Mouse (Mus musculus) MN1 (cell line): Measurements from ENCODE around the gene Snrpd2.
A peak's percentile ranks its signal among the peaks of the same experiment; 100 is the strongest.

ENCODE experiments used
- DNase-seq: peaks from one replicate; pipeline ENCODE4 v3.0.0-alpha.2; 2016; ENCODE audit warnings: low spot score

Snrpd2 gene

GRCm38 (mm10) chr7:19178035-19178434, 28.5 kb downstream of the Snrpd2 start:
- no peak for DNase-seq

- no peak for DNase-seq
Measured at GRCm38 (mm10) chr7:19178443-19179092, 29.0 kb downstream of the Snrpd2 start.

- DNase-seq = no peak
Measured at GRCm38 (mm10) chr7:19179173-19179572, 29.7 kb downstream of the Snrpd2 start.

- DNase-seq = no peak
Measured at GRCm38 (mm10) chr7:19179936-19180335, 30.4 kb downstream of the Snrpd2 start.

GRCm38 (mm10) chr7:19180862-19181429, 31.4 kb downstream of the Snrpd2 start:
- DNase-seq = no peak

- DNase-seq = no peak
Measured at GRCm38 (mm10) chr7:19184250-19184649, 34.7 kb downstream of the Snrpd2 start.

- DNase-seq = peak; percentile 44
Measured at GRCm38 (mm10) chr7:19184758-19185157, 35.2 kb downstream of the Snrpd2 start.

GRCm38 (mm10) chr7:19194676-19195075, 45.2 kb downstream of the Snrpd2 start:
- DNase-seq = no peak

GRCm38 (mm10) chr7:19196676-19197075, 47.2 kb downstream of the Snrpd2 start:
- DNase-seq = no peak

- DNase-seq = no peak
Measured at GRCm38 (mm10) chr7:19197985-19198384, 48.5 kb downstream of the Snrpd2 start.

- DNase-seq = no peak
Measured at GRCm38 (mm10) chr7:19201660-19202059, 52.1 kb downstream of the Snrpd2 start.

- DNase-seq = no peak
Measured at GRCm38 (mm10) chr7:19202065-19202850, 52.7 kb downstream of the Snrpd2 start.
